22 mouse cellular contexts compared by ENCODE assay signal in the genomic region with DNA sequence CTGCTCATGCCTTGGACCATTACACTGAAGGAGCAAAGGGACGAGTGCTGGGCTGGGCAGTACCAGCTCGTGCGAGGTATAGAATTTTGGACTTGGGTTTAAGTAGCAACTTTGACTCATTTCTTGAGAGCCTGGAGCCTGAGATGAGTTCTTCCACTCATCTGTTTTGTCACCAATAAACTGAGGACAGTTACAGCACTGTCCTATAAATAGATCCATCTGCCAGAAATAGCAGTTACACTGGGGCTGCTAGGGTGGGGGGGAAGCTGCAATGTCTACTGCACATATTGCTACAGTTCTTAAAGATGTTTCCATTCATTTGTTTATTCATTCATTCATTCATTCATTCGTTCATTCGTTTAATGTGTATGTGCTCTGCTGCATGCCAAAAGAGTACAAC.
A peak's percentile ranks its signal among the peaks of the same experiment; 100 is the strongest.
DNase-seq lines count a peak whose midpoint lies in the region; ATAC-seq and TF ChIP-seq lines count a peak whose summit lies in the region.
"Had no signal": no experiment of that assay in that cellular context is flagged by ENCODE, and none has a peak within 500 bp of the region (broad histone marks: within the 10 kb centered on the region; RNA-seq: fewer than 3 reads in every experiment).

No protein-coding gene starts in this region.

- TF ChIP-seq CTCF in heart, adult 2 months (IDR thresholded peaks at IDR 0.05) = no peak

- no peak overlapping the region for H3K9ac ChIP-seq in embryonic facial prominence, embryonic 15.5 days
- no peak overlapping the region for H3K9ac ChIP-seq in heart, embryonic 11.5 days (ENCODE audit: low read depth, low read length)
- H3K9ac ChIP-seq in heart, adult 2 months (ENCODE audit: low read depth, low read length) = no peak overlapping the region
- H3K9ac ChIP-seq in heart, embryonic 15.5 days = no peak overlapping the region
- H3K9ac ChIP-seq in lung, embryonic 15.5 days = no peak overlapping the region
- H3K9ac ChIP-seq: embryonic facial prominence, embryonic 13.5 days; forebrain, embryonic 13.5 days; hindbrain, embryonic 13.5 days had no signal

- no peak overlapping the region for H3K4me2 ChIP-seq in embryonic facial prominence, embryonic 15.5 days (replicated peaks)
- no peak overlapping the region for H3K4me2 ChIP-seq in heart, embryonic 11.5 days
- no peak overlapping the region for H3K4me2 ChIP-seq in heart, embryonic 15.5 days
- no peak overlapping the region for H3K4me2 ChIP-seq in lung, embryonic 15.5 days
- H3K4me2 ChIP-seq: embryonic facial prominence, embryonic 13.5 days; forebrain, embryonic 13.5 days; hindbrain, embryonic 13.5 days had no signal

- H3K9me3 ChIP-seq in embryonic facial prominence, embryonic 15.5 days (replicated peaks) = no peaks in the 10 kb centered on the region
- no peaks in the 10 kb centered on the region for H3K9me3 ChIP-seq in embryonic facial prominence, embryonic 10.5 days
- H3K9me3 ChIP-seq in heart, embryonic 11.5 days (replicated peaks; ENCODE audit: control insufficient read depth, low read length) = no peaks in the 10 kb centered on the region
- H3K9me3 ChIP-seq in heart, embryonic 15.5 days (replicated peaks) = no peaks in the 10 kb centered on the region
- no peaks in the 10 kb centered on the region for H3K9me3 ChIP-seq in lung, embryonic 15.5 days
- H3K9me3 ChIP-seq: embryonic facial prominence, embryonic 13.5 days; forebrain, embryonic 13.5 days; G1E; hindbrain, embryonic 13.5 days had no signal

- no peak; the same call in 1 of the 2 replicates for ATAC-seq in embryonic facial prominence, embryonic 15.5 days (ENCODE audit: insufficient number of reproducible peaks, low FRiP score, low TSS enrichment, low read depth)
- ATAC-seq in heart, embryonic 11.5 days (replicated peaks; ENCODE audit: insufficient number of reproducible peaks, low FRiP score, low TSS enrichment) = no peak
- ATAC-seq in heart, embryonic 15.5 days (replicated peaks; ENCODE audit: insufficient number of reproducible peaks, insufficient read depth, low FRiP score, low read depth) = no peak
- no peak; the same call in 1 of the 2 replicates for ATAC-seq in lung, embryonic 15.5 days (ENCODE audit: borderline replicate concordance, extremely low read depth, low FRiP score, low TSS enrichment)
- ATAC-seq: CD4-positive, CD25-positive, alpha-beta regulatory T cell, adult 4 months; forebrain, embryonic 13.5 days; hindbrain, postnatal 0 days had no signal

- no peaks in the 10 kb centered on the region for H3K36me3 ChIP-seq in embryonic facial prominence, embryonic 15.5 days
- H3K36me3 ChIP-seq in embryonic facial prominence, embryonic 10.5 days (replicated peaks) = no peaks in the 10 kb centered on the region
- no peaks in the 10 kb centered on the region for H3K36me3 ChIP-seq in heart, embryonic 11.5 days (ENCODE audit: control insufficient read depth, insufficient read depth, low read length)
- no peaks in the 10 kb centered on the region for H3K36me3 ChIP-seq in heart, adult 2 months (ENCODE audit: control insufficient read depth, insufficient read depth, low read length)
- H3K36me3 ChIP-seq in heart, embryonic 15.5 days = no peaks in the 10 kb centered on the region
- no peaks in the 10 kb centered on the region for H3K36me3 ChIP-seq in lung, embryonic 15.5 days
- H3K36me3 ChIP-seq: embryonic facial prominence, embryonic 13.5 days; G1E; hindbrain, embryonic 13.5 days had no signal

- H3K79me2 ChIP-seq in heart, adult 2 months (replicated peaks; ENCODE audit: control insufficient read depth, insufficient read depth, low read length) = no peaks in the 10 kb centered on the region

- H3K4me3 ChIP-seq in embryonic facial prominence, embryonic 15.5 days (replicated peaks) = no peak overlapping the region
- no peak overlapping the region for H3K4me3 ChIP-seq in embryonic facial prominence, embryonic 10.5 days
- H3K4me3 ChIP-seq in heart, embryonic 11.5 days (ENCODE audit: low read depth, low read length) = no peak overlapping the region
- no peak overlapping the region for H3K4me3 ChIP-seq in heart, adult 2 months
- H3K4me3 ChIP-seq in heart, embryonic 15.5 days = no peak overlapping the region
- no peak overlapping the region for H3K4me3 ChIP-seq in lung, embryonic 15.5 days
- H3K4me3 ChIP-seq: embryonic facial prominence, embryonic 13.5 days; forebrain, embryonic 13.5 days; hindbrain, embryonic 13.5 days had no signal

- H3K27me3 ChIP-seq in embryonic facial prominence, embryonic 15.5 days = no peaks in the 10 kb centered on the region
- no peaks in the 10 kb centered on the region for H3K27me3 ChIP-seq in embryonic facial prominence, embryonic 10.5 days (replicated peaks; ENCODE audit: low read depth, poor library complexity, severe bottlenecking)
- no peaks in the 10 kb centered on the region for H3K27me3 ChIP-seq in heart, embryonic 11.5 days (ENCODE audit: control insufficient read depth, insufficient read depth, low read length)
- no peaks in the 10 kb centered on the region for H3K27me3 ChIP-seq in heart, adult 2 months (ENCODE audit: control insufficient read depth, insufficient read depth, low read length)
- no peaks in the 10 kb centered on the region for H3K27me3 ChIP-seq in heart, embryonic 15.5 days
- no peaks in the 10 kb centered on the region for H3K27me3 ChIP-seq in lung, embryonic 15.5 days
- H3K27me3 ChIP-seq: embryonic facial prominence, embryonic 13.5 days; forebrain, embryonic 13.5 days; hindbrain, embryonic 13.5 days had no signal

- 89% methylated on average over 5 of the region's 5 CpGs for WGBS in embryonic facial prominence, embryonic 15.5 days
- WGBS in embryonic facial prominence, embryonic 10.5 days = 91% methylated on average over 5 of the region's 5 CpGs
- WGBS in heart, embryonic 11.5 days (ENCODE audit: insufficient replicate concordance) = 70% methylated on average over 5 of the region's 5 CpGs
- 75% methylated on average over 5 of the region's 5 CpGs for WGBS in heart, adult 2 months
- 58% methylated on average over 5 of the region's 5 CpGs for WGBS in heart, embryonic 15.5 days
- 84% methylated on average over 5 of the region's 5 CpGs for WGBS in lung, embryonic 15.5 days

- DNase-seq in embryonic facial prominence, embryonic 10.5 days (ENCODE audit: low spot score) = no peak
- DNase-seq in heart, adult 2 months = no peak
- no peak for DNase-seq in heart, adult 8-10 months (ENCODE audit: low spot score)
- no peak for DNase-seq in lung, postnatal 10 days
- DNase-seq: adrenal gland, postnatal 10 days; B cell, adult 2 months; cerebellum, adult 11-12 months; cerebellum, adult 9-10 months; cerebellum, postnatal 25 days; gastrocnemius, postnatal 14 days; kidney, adult 11 months; kidney, adult 9 months had no signal

- intact Hi-C loops in heart, adult 2 months (cut with DNase I) = no loop called here

- peak overlapping the region; percentile 65 for H3K27ac ChIP-seq in embryonic facial prominence, embryonic 15.5 days (replicated peaks)
- H3K27ac ChIP-seq in embryonic facial prominence, embryonic 10.5 days (replicated peaks) = no peak overlapping the region
- H3K27ac ChIP-seq in heart, embryonic 11.5 days (ENCODE audit: low read depth, low read length) = peak overlapping the region; percentile 57
- H3K27ac ChIP-seq in heart, adult 2 months = no peak overlapping the region
- peak overlapping the region; percentile 26 for H3K27ac ChIP-seq in heart, embryonic 15.5 days
- peak overlapping the region; percentile 27; the same call in 1 of the 2 replicates for H3K27ac ChIP-seq in lung, embryonic 15.5 days
- H3K27ac ChIP-seq: embryonic facial prominence, embryonic 13.5 days; forebrain, embryonic 13.5 days; hindbrain, embryonic 13.5 days; hindbrain, postnatal 0 days had no signal

- no peak for TF ChIP-seq POLR2A in heart, adult 2 months (IDR thresholded peaks at IDR 0.05; ENCODE audit: insufficient read depth, low read depth, low read length)

- peaks cover 13% of the 10 kb centered on the region for H3K4me1 ChIP-seq in embryonic facial prominence, embryonic 15.5 days
- H3K4me1 ChIP-seq in embryonic facial prominence, embryonic 10.5 days = no peaks in the 10 kb centered on the region
- peaks cover 23% of the 10 kb centered on the region for H3K4me1 ChIP-seq in heart, embryonic 11.5 days (ENCODE audit: control insufficient read depth, insufficient read depth, low read length)
- peaks cover 4% of the 10 kb centered on the region; the same call in 1 of the 2 replicates for H3K4me1 ChIP-seq in heart, adult 2 months (ENCODE audit: control insufficient read depth, insufficient read depth, low read length)
- H3K4me1 ChIP-seq in heart, embryonic 15.5 days (replicated peaks) = peaks cover 17% of the 10 kb centered on the region
- H3K4me1 ChIP-seq in lung, embryonic 15.5 days = peaks cover 13% of the 10 kb centered on the region; the same call in 1 of the 2 replicates
- H3K4me1 ChIP-seq: embryonic facial prominence, embryonic 13.5 days; hindbrain, embryonic 13.5 days had no signal

- no peak for TF ChIP-seq EP300 in heart, adult 2 months (IDR thresholded peaks at IDR 0.05; ENCODE audit: insufficient read depth, low read depth, low read length)

Comparison
In these comparisons a context has a peak if more than half of its experiments do, and no peak if none do; other contexts are left out.
1. H3K27ac ChIP-seq: peak in embryonic facial prominence, embryonic 15.5 days (single experiment), heart, embryonic 11.5 days (single experiment), heart, embryonic 15.5 days (single experiment) and lung, embryonic 15.5 days (single experiment); none in embryonic facial prominence, embryonic 10.5 days (single experiment) and heart, adult 2 months (single experiment).